Mouse (Mus musculus) liver, embryonic 14.5 days (tissue): ENCODE data around the gene Tgfb1.

ENCODE experiments used
- CTCF ChIP-seq: IDR thresholded peaks from 2 replicates; pipeline ENCODE4 v1.5.1; 2016; ENCODE audit warnings: antibody characterized with exemption, low read depth, control low read depth
- EP300 ChIP-seq: IDR thresholded peaks from 2 replicates; pipeline ENCODE4 v1.6.1; 2016; ENCODE audit warnings: antibody characterized with exemption, low read depth

DNA sequence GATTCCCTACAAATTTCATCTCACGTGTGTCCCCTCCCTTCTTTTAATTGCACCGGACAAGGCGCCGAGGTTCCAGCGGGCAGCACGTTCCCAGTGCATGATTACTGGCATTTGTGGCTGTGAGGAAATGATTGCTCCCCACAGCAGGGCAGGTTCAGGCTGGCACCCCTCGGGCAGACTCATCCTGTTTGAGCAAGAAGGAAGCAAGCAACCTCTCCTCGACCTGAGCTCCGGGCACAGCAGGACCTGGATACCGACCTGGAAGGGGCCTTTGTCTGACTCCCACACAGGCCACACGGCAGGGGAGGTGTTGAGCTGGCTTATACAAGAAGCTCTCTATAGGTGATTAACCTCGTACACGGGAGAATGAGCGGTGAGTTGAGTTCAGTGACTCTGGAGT, 41.7 kb upstream of the Tgfb1 start:
- TF ChIP-seq CTCF (no peak), EP300 (no peak)
